Mouse (Mus musculus) ES-E14 (cell line): ENCODE data around the gene Fbxw19. TPM values are rescaled to one million over a fixed set of nuclear protein-coding genes. Genes with fewer than 3 reads are reported as not detected.
"Not testable (repeated sequence)": the region's sequence is repeated elsewhere in the genome, so short reads cannot be mapped to it uniquely, and the experiment has no call there.

ENCODE experiments used
- DNase-seq: peaks from one replicate; pipeline ENCODE4 v3.0.0-alpha.2; 2013; ENCODE audit warnings: low read depth, low spot score
- H3K27ac ChIP-seq: 2 replicates; pipeline ENCODE4 v1.5.1; 2012; ENCODE audit warnings: low read depth, mild to moderate bottlenecking, low read length, moderate library complexity, mixed read lengths; ENCODE audit not compliant: poor library complexity, insufficient read depth, severe bottlenecking
- H3K36me3 ChIP-seq: 2 replicates; pipeline ENCODE4 v1.6.1; 2012; ENCODE audit warnings: mild to moderate bottlenecking, low read length, moderate library complexity, mixed read lengths; ENCODE audit not compliant: control insufficient read depth, poor library complexity, insufficient read depth, severe bottlenecking
- H3K4me1 ChIP-seq, 2 experiments: fragments of 150-350 bp in 1 of 2; sonication (generic) in 1 of 2; 2 replicates each; pipeline ENCODE4 v1.6.1; 2012; ENCODE audit warnings: low read length in 2 of 2, mild to moderate bottlenecking in 1 of 2, mixed read lengths in 1 of 2; ENCODE audit not compliant: control insufficient read depth in 2 of 2, insufficient read depth in 2 of 2, poor library complexity in 1 of 2
- H3K4me3 ChIP-seq, 2 experiments: fragments of 150-350 bp in 1 of 2; sonication (generic) in 1 of 2; 2 replicates each; pipeline ENCODE4 v1.5.1; 2012; ENCODE audit warnings: low read length in 2 of 2, low read depth in 1 of 2, mild to moderate bottlenecking in 1 of 2, mixed read lengths in 1 of 2; ENCODE audit not compliant: insufficient read depth in 1 of 2, poor library complexity in 1 of 2, severe bottlenecking in 1 of 2
- H3K9ac ChIP-seq: 2 replicates; pipeline ENCODE4 v1.6.1; 2012; ENCODE audit warnings: low read depth, mild to moderate bottlenecking, low read length, mixed read lengths; ENCODE audit not compliant: poor library complexity, insufficient read depth, severe bottlenecking
- H3K9me3 ChIP-seq: fragments of 150-350 bp; sonication (generic); 2 replicates; pipeline ENCODE4 v1.6.1; 2012; ENCODE audit warnings: low read depth, mild to moderate bottlenecking, low read length; ENCODE audit not compliant: control insufficient read depth, insufficient read depth
- CHD2 ChIP-seq: IDR thresholded peaks from 2 replicates; pipeline ENCODE4 v1.6.1; 2014; ENCODE audit warnings: mild to moderate bottlenecking, low read depth, low read length, inconsistent platforms
- HCFC1 ChIP-seq: IDR thresholded peaks from 2 replicates; pipeline ENCODE4 v1.6.1; 2012; ENCODE audit warnings: low read length, inconsistent platforms, borderline replicate concordance; ENCODE audit not compliant: insufficient read depth
- MAFK ChIP-seq: IDR thresholded peaks from 2 replicates; pipeline ENCODE4 v1.6.1; 2014; ENCODE audit warnings: mild to moderate bottlenecking, low read depth, low read length, inconsistent platforms; ENCODE audit not compliant: insufficient read depth
- ZC3H11A ChIP-seq: IDR thresholded peaks from 2 replicates; pipeline ENCODE4 v1.6.1; 2012; ENCODE audit warnings: low read depth, mild to moderate bottlenecking, inconsistent platforms, low read length, borderline replicate concordance
- ZNF384 ChIP-seq: IDR thresholded peaks from 2 replicates; pipeline ENCODE4 v1.6.1; 2012; ENCODE audit warnings: low read depth, low read length, inconsistent platforms
- in situ Hi-C, 2 experiments: fragments of 600-800 bp; cut with MboI; formaldehyde crosslinking; loops; one replicate each; pipeline ENCODE4 v1.15.1; 2025; ENCODE audit warnings: low sequenced_read_pairs in 2 of 2, inconsistent platforms in 1 of 2; ENCODE audit not compliant: unreplicated experiment in 2 of 2
- total RNA-seq: library from RNA; depleted of rRNA; stranded (reverse); fragments of 300-350 nt; gene quantifications from 2 replicates; pipeline ENCODE4 v1.2.3, GENCODE M21; 2012; rRNA removed

Fbxw19 gene
- total RNA-seq: not detected in 2 replicates

DNA sequence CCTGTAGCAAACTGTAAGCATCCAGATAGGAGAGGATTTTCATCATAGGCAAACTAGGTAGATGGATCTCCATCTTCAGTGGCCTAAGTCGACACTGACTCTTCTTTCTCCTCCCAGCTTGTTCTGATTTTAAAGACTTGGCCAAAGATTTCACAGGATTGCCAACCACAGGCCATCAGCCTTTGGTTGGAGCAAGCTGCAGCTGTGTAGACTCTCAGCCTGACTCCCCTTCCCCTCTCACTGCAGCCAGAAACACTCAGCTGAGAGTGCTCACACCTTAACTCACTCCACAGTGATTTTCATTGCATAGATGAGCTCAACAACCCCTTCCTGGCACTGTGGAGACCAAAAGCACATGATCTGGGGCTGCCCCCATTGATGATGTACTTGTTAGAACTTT is at the start of gene Fbxw19:
Gene Fbxw19, minus strand, starts transcription at position 101 of the 400 bp plus-strand sequence.
- H3K4me1 ChIP-seq, H3K4me3 ChIP-seq, DNase-seq, H3K9me3 ChIP-seq, H3K9ac ChIP-seq, H3K36me3 ChIP-seq, in situ Hi-C loops, H3K27ac ChIP-seq: not testable (repeated sequence)

DNA sequence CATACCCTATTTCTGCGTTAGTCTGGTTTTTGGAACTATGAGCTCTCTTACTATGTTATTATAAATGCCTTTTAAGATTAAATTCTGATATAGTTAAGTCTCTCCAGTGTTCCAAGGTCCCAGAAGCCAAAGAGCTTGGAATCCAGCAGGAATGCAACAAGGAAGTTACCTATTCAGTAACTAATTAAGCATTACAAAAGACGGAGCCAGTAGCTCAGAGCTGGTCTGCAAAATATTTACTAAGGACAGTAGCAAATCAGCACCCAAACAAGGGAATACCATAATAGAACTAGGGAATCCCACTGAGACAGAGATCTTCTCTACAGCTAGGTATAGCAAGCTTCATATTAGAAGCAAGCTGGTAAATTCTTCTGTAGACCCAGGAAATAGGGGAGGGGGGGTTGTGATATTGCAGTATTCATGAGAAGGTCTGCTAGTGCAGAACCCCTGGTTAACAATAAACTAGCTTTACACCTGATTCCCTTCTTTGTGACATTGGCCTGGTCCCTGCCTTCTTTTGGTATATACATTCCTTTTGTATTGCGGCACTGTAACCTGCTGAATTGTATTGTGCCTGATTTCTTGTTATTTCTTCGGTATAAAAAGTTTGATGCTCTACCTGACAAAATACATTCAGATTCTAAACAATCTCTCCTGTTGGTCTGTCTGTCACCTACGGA is 27.9 kb upstream of the Fbxw19 start:
- in situ Hi-C loops: no loop called here
- H3K9me3 ChIP-seq: no peaks in the 10 kb centered on the region
- peaks cover 4 to 8% of the 10 kb centered on the region in 2 experiments; a peak in 1 of 4 replicates for H3K4me1 ChIP-seq
- no peaks in the 10 kb centered on the region for H3K36me3 ChIP-seq
- no peak overlapping the region for H3K4me3 ChIP-seq
- no peak for DNase-seq
- H3K27ac ChIP-seq: peak overlapping the region; percentile 44; the same call in 1 of the 2 replicates
- no peak for TF ChIP-seq HCFC1
- TF ChIP-seq CHD2: no peak
- TF ChIP-seq ZNF384: no peak
- TF ChIP-seq ZC3H11A: no peak
- no peak for TF ChIP-seq MAFK
- H3K9ac ChIP-seq: no peak overlapping the region

DNA sequence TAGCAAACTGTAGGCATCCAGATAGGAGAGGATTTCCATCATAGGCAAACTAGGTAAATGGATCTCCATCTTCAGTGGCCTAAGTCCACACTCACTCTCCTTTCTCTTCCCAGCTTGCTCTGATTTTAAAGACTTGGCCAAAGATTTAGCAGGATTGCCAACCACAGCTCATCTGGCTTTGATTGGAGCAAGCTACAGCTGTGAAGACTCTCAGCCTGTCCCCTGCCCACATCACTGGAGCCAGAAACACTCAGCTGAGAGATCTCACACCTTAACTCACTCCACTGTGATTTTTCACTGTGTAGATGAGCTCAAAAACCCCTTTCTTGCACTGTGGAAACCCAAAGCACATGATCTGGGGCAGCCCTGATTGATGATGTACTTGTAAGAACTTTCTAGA is 46.6 kb downstream of the Fbxw19 start, which contains the start of gene Fbxw16:
Gene Fbxw16, minus strand, starts transcription at position 101 of the 400 bp plus-strand sequence.
- DNase-seq: no peak
- in situ Hi-C loops: no loop called here
- no peak within 1 kb of the TSS for H3K4me3 ChIP-seq
- H3K9ac ChIP-seq: no peak within 1 kb of the TSS
- no peaks in the 10 kb centered on the region for H3K36me3 ChIP-seq
- H3K4me1 ChIP-seq: no peaks in the 10 kb centered on the region
- H3K9me3 ChIP-seq: no peaks in the 10 kb centered on the region
- no peak for TF ChIP-seq MAFK
- no peak for TF ChIP-seq HCFC1
- no peak for TF ChIP-seq ZC3H11A
- no peak for TF ChIP-seq CHD2
- TF ChIP-seq ZNF384: no peak
- no peak within 1 kb of the TSS for H3K27ac ChIP-seq

DNA sequence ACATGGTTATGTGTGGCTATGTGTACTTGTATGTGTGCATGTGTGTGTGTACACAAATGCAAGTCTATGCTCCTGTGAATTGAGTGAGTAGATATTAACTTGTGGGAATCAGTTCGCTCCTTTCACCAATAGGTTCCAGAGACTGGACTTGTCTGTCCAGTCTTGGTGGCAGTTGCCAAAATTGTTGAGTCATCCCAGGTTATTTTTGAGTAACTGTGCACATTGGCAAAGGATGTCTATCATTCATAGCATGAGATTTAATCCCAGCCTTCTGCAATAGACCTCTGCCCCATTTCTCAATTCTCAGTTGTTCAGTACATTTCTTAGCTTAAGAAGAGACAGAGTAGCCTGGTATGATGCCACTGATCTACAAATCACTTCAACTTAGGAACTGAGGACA is 62.7 kb downstream of the Fbxw19 start:
- H3K36me3 ChIP-seq: no peaks in the 10 kb centered on the region
- no peak overlapping the region for H3K9ac ChIP-seq
- in situ Hi-C loops: no loop called here

More for the DNA sequence above, 62.7 kb downstream of the Fbxw19 start:
- Histone ChIP-seq H3K27ac (no peak overlapping the region), H3K4me3 (no peak overlapping the region), H3K9me3 (no peaks in the 10 kb centered on the region), H3K4me1 (no peaks in the 10 kb centered on the region)
- DNase-seq: no peak
- TF ChIP-seq HCFC1 (no peak), ZNF384 (no peak), ZC3H11A (no peak), MAFK (no peak), CHD2 (no peak)

Other genes starting within 250 kb of the Fbxw19 start
- not detected in 2 replicates for gene Fbxw14, start 208.2 kb downstream of the Fbxw19 start, total RNA-seq
- gene Fbxw28, start 156.2 kb downstream of the Fbxw19 start, total RNA-seq: not detected in 2 replicates
- not detected in 2 replicates for gene Fbxw22, start 91.6 kb downstream of the Fbxw19 start, total RNA-seq
- gene Fbxw16, start 46.7 kb downstream of the Fbxw19 start, total RNA-seq: not detected in 2 replicates
- not detected in 2 replicates for gene Fbxw15, start 72.4 kb upstream of the Fbxw19 start, total RNA-seq
- not detected in 2 replicates for gene Fbxw24, start 130.2 kb upstream of the Fbxw19 start, total RNA-seq
- gene Fbxw25, start 168.8 kb upstream of the Fbxw19 start, total RNA-seq: not detected in 2 replicates
- not detected in 2 replicates for gene Fbxw18, start 206.8 kb upstream of the Fbxw19 start, total RNA-seq